Mouse (Mus musculus): Measurements from ENCODE around the gene Pdcd1lg2. TPM values are rescaled to one million over a fixed set of nuclear protein-coding genes. Genes with fewer than 3 reads are reported as not detected.

Pdcd1lg2 gene
- total and polyA plus RNA-seq, 2 experiments from 2014 or later = 0.15 to 0.71 TPM

DNA sequence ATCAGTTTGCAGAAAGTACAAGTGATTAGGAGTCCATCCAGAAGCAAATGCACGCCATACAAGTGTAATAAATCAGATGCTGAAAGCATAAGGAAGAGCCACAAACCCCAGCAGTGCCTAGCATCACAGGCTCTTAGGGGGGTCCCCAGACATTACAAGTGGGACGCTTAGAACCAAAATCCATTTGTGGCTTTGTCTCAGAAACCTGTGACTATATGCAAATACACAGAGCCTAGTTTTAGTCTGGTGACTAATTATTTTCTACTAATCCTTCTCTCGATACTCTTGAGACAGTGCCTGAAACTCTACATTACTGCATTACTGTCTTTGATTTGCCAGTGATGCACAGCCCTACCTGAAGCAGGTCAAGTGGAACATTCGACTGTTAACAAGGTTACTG lies 108.2 kb downstream of the Pdcd1lg2 start:
- WGBS = 69% methylated on average over 4 of the region's 4 CpGs
- H3K27me3 ChIP-seq (ENCODE audit: insufficient read depth, low read length) = no peaks in the 10 kb centered on the region
- H3K4me2 ChIP-seq (ENCODE audit: low read depth, low read length, poor library complexity, severe bottlenecking) = no peak overlapping the region
- no peak for DNase-seq (ENCODE audit: low spot score)
- H3K36me3 ChIP-seq (ENCODE audit: insufficient read depth, low read length) = no peaks in the 10 kb centered on the region
- H3K4me3 ChIP-seq (ENCODE audit: low read depth, low read length) = no peak overlapping the region
- H3K9ac ChIP-seq (replicated peaks; ENCODE audit: low read length, poor library complexity, severe bottlenecking) = no peak overlapping the region
- H3K27ac ChIP-seq (ENCODE audit: low read depth, low read length) = no peak overlapping the region
- no peaks in the 10 kb centered on the region; the same call in 1 of the 2 replicates for H3K4me1 ChIP-seq (ENCODE audit: insufficient read depth, low read length)
- H3K9me3 ChIP-seq (ENCODE audit: low read length) = 0 out of 2 replicates have a peak, but pooled peaks cover 3% of the 10 kb centered on the region
- no peak for ATAC-seq (ENCODE audit: low FRiP score)
- no peak for TF ChIP-seq CTCF (IDR thresholded peaks at IDR 0.05)

Other genes with a start within 250 kb of the Pdcd1lg2 start
- gene Jak2, start 159.1 kb upstream of the Pdcd1lg2 start, total RNA-seq (2014; rRNA removed) = 35.3 and 37.6 TPM in 2 replicates
- 10.7 and 12.0 TPM in 2 replicates for gene Jak2, start 159.1 kb upstream of the Pdcd1lg2 start, polyA plus RNA-seq (2015; fragmentation: Nextera tagmentation; extraction: Ambion mirVana)
- gene Insl6, start 85.6 kb upstream of the Pdcd1lg2 start, total RNA-seq (2014; rRNA removed) = 4.6 TPM in 1 of 2 replicates, not detected in the other
- gene Insl6, start 85.6 kb upstream of the Pdcd1lg2 start, polyA plus RNA-seq (2015; fragmentation: Nextera tagmentation; extraction: Ambion mirVana) = 1.5 and 1.8 TPM in 2 replicates
- 4.5 and 5.8 TPM in 2 replicates for gene Rln1, start 76.2 kb upstream of the Pdcd1lg2 start, total RNA-seq (2014; rRNA removed)
- 6.9 and 7.2 TPM in 2 replicates for gene Rln1, start 76.2 kb upstream of the Pdcd1lg2 start, polyA plus RNA-seq (2015; fragmentation: Nextera tagmentation; extraction: Ambion mirVana)
- gene Plgrkt, start 43.5 kb upstream of the Pdcd1lg2 start, total RNA-seq (2014; rRNA removed) = 25.9 and 26.4 TPM in 2 replicates
- 61.9 and 63.5 TPM in 2 replicates for gene Plgrkt, start 43.5 kb upstream of the Pdcd1lg2 start, polyA plus RNA-seq (2015; fragmentation: Nextera tagmentation; extraction: Ambion mirVana)
- gene Cd274, start 43.5 kb upstream of the Pdcd1lg2 start, total RNA-seq (2014; rRNA removed) = 0.22 and 0.66 TPM in 2 replicates
- gene Cd274, start 43.5 kb upstream of the Pdcd1lg2 start, polyA plus RNA-seq (2015; fragmentation: Nextera tagmentation; extraction: Ambion mirVana) = 0.16 and 0.38 TPM in 2 replicates
- gene Ric1, start 111.4 kb downstream of the Pdcd1lg2 start, total RNA-seq (2014; rRNA removed) = 37.4 and 45.9 TPM in 2 replicates
- 10.7 and 13.8 TPM in 2 replicates for gene Ric1, start 111.4 kb downstream of the Pdcd1lg2 start, polyA plus RNA-seq (2015; fragmentation: Nextera tagmentation; extraction: Ambion mirVana)
- 15.8 and 27.6 TPM in 2 replicates for gene Ermp1, start 237.5 kb downstream of the Pdcd1lg2 start, total RNA-seq (2014; rRNA removed)
- gene Ermp1, start 237.5 kb downstream of the Pdcd1lg2 start, polyA plus RNA-seq (2015; fragmentation: Nextera tagmentation; extraction: Ambion mirVana) = 7.7 and 9.6 TPM in 2 replicates

All from midbrain, postnatal 0 days (tissue).